Mouse (Mus musculus): ENCODE results near the gene Tal1. TPM values are rescaled to one million over a fixed set of nuclear protein-coding genes. Genes with fewer than 3 reads are reported as not detected.

Gene Tal1
- total RNA-seq, 2 experiments from 2014 or later: 9.2 to 22.6 TPM

GRCm38 (mm10) chr4:115063518-115064239, 7.5 kb downstream of the Tal1 start:
- ATAC-seq (replicated peaks; ENCODE audit: poor library complexity): 0 out of 2 replicates have a peak, but pooled peaks have one; percentile 4

DNA sequence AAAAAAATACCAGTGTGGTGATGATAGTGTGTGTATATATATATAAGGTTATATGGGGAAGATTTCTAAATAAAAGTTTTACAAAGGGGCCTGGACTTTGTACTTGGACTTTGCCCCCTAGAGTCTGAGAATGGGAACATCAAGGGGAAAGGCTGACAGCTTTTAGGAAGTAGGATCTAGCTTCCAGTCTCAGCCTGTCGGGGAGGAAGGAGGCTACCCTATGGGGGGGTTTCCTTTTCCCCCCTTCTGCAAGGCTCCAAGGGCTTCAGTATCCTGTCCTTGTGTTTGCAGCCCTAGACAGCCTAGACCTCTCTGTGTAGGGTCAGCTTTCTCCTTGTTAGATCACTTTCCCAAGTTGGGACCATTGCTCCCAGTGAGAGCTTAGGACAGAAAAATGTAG, 15.4 kb downstream of the Tal1 start:
- peak; percentile 58 for ATAC-seq (replicated peaks; ENCODE audit: poor library complexity)

DNA sequence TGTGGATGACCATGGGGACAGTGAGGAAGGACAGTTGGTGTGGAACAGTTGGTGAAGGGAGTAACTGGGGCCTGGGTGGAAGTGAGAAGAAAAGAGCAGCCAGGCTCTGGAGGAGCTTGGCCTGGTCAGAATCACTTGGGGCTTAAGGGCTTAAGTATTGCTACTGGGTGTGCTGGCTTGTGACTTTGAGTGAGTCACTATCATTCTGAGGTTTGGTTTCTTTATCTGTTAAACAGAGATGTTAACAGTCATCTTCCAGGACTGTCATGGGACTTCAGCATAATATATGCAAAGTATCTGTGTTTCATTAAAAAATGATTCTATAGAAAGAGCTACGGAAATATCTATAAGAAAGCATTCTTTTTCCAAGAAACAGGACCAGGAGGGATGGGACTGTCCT, 18.6 kb downstream of the Tal1 start:
- no peak for ATAC-seq (replicated peaks; ENCODE audit: poor library complexity)

DNA sequence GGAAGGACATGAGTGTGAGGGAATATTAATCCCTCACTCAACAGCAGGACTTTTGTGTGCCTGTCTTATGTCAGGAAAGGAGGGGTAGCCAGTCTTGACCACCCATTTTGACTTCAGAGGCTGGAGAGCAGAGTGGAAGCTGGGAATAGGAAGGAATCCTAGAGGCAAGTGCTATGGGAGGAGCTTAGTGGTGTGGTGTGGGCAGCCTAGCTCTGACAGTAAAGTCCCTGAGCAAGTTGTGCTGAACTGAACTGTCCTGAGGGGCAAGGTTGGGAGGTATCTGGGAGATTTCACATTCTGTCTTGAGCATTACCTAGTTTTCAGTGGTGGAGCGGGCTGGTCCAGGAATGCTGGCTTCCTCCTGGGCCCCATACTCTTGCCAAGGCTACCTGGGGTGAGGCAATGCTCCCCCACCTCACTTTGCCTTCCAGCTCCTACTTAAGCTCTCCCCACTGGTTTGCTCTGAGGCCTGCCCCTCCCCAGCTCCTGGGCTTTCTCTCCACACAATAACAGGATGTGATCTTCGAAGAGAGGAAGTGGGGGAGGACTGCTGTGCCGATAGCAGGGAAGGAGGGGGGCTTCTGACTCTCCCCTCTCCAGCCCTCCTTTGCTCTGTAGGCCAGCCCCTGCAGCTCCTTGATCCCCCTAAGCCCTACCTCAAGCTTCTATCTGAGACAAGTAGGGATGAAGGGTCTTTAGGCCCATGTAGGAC, 19.1 kb downstream of the Tal1 start:
- peak; percentile 72 for ATAC-seq (replicated peaks; ENCODE audit: poor library complexity)

GRCm38 (mm10) chr4:115078892-115079820, 22.9 kb downstream of the Tal1 start:
- ATAC-seq (replicated peaks; ENCODE audit: poor library complexity): no peak

- no peak for ATAC-seq (replicated peaks; ENCODE audit: poor library complexity)
Measured at GRCm38 (mm10) chr4:115079821-115080349, 23.7 kb downstream of the Tal1 start.

DNA sequence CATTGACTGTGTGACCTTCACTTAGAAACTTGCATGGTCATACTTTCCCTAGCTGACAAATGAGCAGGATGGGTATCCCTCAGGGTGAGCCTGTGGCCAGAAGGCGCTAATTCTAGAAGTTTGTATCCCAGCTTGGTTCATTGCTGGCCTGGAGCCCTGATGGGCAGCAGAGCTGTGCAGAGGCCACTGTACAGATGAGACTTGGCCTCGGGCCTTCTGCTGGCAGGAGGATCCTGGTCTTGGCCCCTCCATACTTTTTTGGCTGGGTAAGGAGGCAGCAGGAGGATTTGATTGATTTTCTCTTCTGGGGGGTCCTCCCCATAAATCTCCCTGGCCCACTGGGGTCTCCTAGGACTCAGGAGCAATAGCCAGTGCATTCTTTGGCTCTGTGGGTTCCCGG, 26.8 kb downstream of the Tal1 start:
- ATAC-seq (replicated peaks; ENCODE audit: poor library complexity): no peak

DNA sequence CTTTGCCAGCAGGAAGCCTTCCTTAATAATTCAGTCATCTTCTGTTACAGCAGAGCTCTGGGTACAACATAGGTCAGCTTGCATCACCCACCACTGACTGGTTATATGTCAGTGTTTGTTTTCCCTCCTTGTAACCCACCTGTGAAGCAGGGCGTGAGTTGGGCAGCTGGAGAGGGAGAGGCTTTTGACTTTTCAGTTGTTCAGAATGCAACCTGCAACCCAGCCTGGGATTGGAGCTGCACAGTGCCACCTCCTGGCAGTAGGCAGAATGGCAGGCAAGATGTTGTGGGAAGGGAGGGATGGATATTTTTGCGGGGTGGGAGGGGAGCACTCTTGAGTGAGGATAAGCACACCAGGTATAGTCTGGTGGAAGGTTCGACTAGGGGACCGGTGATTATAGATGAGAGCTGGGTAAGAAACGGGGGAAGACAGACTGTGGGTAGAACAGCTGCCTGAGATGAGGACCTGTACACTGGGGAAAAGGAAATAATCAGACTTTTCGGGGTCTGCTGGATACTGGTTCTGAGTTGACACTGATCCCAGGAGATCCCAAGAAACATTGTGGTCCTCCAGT, 29.4 kb downstream of the Tal1 start:
- ATAC-seq (replicated peaks; ENCODE audit: poor library complexity): peak; percentile 80

GRCm38 (mm10) chr4:115086257-115086656, 30.0 kb downstream of the Tal1 start:
- no peak for ATAC-seq (replicated peaks; ENCODE audit: poor library complexity)

DNA sequence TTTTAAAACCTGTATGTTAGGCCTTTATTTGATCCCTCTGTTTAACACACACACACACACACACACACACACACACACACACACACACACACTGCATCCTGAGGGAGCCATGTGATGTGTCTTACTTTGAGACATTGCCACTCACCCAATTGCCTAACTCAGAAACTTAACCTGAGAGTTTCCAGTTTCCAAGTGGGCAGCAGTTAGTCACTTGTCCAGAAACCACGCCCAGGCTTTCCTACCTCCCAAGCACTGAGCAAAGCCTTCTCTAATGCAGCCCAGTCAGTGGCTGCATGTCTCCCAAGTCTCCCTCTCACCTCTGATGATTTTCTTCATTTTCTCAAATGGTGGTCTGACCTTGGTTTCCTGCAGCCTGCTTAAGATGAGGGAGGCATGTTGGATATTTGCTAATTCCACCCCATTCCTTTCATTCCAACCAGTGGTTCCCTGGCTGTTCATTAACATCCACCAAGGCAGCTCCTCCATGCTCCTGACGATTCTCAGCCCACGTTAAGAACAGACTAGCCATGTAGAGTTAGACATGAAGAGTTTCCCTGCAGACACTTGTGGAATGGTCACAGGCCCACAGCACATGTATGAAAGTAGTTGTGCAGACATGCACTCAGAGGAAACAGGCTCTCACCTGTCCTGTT, 30.7 kb downstream of the Tal1 start:
- no peak for ATAC-seq (replicated peaks; ENCODE audit: poor library complexity)

DNA sequence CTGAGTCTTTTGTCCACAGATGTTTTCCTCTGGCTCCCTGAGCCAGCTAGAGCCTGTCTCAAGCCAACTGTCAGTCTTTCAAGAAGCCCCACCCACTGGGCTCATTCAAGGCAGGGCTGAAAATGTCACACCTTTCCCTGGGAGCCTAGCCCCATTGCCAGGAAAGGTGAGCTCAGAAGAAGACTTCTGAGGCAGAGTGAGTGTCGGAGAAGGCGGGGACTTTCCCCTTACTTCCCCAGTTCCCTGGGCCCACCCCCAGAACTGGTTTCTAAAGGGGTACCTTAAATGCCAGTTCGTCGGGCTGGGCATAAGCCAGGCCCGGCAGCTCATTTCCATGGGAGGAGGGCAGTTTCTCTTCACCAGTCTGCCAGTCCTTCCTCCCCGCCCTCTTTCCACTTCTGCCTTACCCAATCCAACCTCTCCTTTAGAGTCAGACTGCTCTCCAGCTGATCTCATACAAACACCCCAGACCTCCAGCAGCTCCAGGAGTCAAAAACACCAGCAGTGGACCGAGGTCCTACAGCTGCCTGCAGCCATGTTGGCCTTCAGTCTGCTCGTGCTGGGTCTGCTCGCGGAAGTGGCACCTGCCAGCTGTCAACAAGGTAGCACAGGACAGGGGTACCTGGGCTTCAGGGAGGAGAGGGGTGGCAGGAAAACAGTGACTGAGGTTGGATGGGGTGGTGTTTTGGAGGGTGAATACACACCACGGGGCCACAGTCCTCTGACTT, 32.5 kb downstream of the Tal1 start, which contains the start of gene Pdzk1ip1:
Gene Pdzk1ip1, plus strand, starts transcription at position 98 of the 728 bp plus-strand sequence.
- peak; percentile 77 for ATAC-seq (replicated peaks; ENCODE audit: poor library complexity)

DNA sequence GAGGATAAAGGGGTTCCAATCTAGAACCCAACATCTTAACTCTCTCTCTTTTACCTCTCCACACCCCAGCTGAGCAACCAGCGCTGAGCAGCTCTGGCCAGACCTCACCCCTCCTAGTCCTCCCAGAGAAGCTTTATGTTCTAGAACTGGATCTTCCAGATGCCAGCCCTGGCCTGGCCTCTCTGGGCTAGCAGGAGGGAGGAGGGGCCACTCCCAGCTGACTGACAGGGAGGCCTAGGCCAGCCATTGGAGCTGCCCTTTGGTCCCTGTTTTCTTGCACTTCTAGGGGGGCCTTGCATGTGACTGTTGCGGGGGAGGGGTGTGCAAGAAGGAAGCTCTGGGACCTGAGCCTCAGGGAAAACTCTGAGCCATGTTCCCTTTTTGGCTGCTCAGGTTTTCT, 34.4 kb downstream of the Tal1 start:
- no peak for ATAC-seq (replicated peaks; ENCODE audit: poor library complexity)

- no peak for ATAC-seq (replicated peaks; ENCODE audit: poor library complexity)
Measured at GRCm38 (mm10) chr4:115091806-115092205, 35.6 kb downstream of the Tal1 start.

- no peak for ATAC-seq (replicated peaks; ENCODE audit: poor library complexity)
Measured at GRCm38 (mm10) chr4:115093331-115093864, 37.2 kb downstream of the Tal1 start.

DNA sequence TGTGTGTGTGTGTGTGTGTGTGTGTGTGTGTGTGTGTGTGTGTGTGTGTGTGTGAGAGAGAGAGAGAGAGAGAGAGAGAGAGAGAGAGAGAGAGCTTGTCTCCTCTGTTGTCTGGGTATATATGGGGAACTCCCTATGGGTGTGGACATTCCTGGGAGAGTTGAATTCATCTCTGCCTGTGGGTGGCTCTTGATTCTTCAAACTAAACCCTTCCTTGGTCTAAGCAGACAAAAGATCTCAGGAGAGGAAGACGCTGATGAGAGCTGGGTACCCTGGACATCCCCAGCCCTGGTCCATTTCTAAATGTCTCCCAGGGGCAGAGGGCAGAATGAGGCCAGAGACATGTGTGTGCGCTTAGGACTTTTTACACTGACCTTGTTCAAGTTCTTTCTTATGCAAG, 37.8 kb downstream of the Tal1 start:
- ATAC-seq (replicated peaks; ENCODE audit: poor library complexity): no peak

DNA sequence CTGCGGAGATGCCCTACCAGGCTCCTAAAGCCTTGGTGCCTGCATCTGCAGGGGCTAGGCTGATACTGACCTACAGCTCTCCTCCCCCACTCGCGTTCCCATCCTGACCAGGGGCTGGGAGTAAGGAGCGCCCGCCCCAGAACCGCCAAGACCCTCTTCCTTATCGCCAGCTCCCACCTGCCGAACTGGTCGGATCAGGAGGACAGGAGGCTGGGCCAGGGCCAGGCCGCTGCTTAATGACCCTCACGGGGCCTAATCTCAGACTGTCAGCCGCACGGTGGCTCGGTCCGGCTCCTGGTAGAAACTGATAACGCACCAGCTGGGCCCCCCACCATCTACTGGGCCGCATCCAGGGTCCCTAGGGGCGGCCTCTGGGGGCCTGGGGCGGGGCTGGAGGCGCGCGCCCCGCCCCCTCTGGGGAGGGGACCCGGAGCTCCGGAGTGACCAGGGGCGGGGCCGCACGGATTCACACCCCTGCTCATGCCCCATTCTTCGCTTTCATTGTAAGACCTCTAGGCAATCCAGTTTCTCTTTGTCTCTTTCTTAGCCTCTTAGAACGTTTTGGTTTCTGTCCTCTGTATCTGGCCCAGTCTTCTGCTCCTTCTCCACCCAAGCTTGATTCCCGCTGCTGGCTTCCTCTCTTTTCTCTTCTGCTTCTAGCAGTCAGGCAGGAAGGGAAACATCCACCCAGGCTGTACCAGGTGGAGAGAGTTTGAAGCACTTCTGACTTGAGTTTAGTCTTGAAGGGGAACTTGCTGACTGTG, 39.6 kb downstream of the Tal1 start:
- peak; percentile 66 for ATAC-seq (replicated peaks; ENCODE audit: poor library complexity)

DNA sequence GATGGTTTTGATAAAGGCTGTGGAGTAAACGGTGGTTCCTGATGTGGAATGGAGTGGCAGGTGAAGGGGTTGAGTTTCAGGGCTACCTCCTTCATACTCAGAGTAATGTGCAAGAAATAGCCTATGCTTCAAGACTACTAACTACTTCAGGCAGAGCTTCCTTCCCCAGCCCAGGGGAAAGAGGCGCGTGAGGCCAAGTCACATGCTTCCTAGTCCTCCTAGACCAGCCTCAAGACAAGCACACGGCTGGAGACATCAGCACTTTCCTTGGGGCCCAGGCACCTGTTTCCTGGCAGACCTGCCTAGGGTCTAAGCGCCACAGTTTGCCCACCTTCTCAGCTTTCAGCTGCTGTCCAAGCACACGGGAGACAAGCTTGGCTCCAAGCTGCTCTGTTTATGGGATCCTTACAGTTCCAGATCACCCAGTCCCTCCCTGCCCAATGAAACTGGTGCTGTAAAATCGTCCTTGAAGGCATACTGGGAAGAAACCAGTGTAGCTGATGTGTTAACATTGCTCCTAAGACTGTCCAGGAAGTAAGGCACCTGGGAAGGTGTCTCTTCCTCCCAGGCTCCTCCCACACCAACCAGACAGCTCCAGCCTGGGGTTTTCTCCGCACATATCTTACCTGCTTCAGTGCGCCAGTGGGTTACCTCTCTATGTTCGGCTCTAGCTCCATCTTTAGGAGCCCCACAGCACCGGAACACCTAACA, 40.4 kb downstream of the Tal1 start:
- peak; percentile 24 for ATAC-seq (replicated peaks; ENCODE audit: poor library complexity)

GRCm38 (mm10) chr4:115097146-115097496, 40.9 kb downstream of the Tal1 start:
- 0 out of 2 replicates have a peak, but pooled peaks have one; percentile 14 for ATAC-seq (replicated peaks; ENCODE audit: poor library complexity)
